ENCODE assay signal across 8 mouse cellular contexts in genomic region chr8:108911511-108911910, GRCm38 (mm10).
A peak's percentile ranks its signal among the peaks of the same experiment; 100 is the strongest.
DNase-seq lines count a peak whose midpoint lies in the region; ATAC-seq lines count a peak whose summit lies in the region.

No protein-coding gene starts in this region.

- intact Hi-C loops in heart, postnatal 36 days (cut with DNase I) = loop anchor here (1.0 to 5.0 kb wide), 6 partner anchors 25 to 337 kb away; no protein-coding TSS in a partner anchor

- DNase-seq in MN1 (ENCODE audit: low spot score) = peak; percentile 87
- peak; percentile 86 for DNase-seq in brain, adult 2 months (ENCODE audit: low read depth, low spot score)
- peak; percentile 87 to 95 for DNase-seq in heart, postnatal 36 days
- peak; percentile 82 to 84 for DNase-seq in layer of hippocampus, postnatal 36 days
- DNase-seq in right cerebral cortex, postnatal 25 days = peak; percentile 79
- peak; percentile 66 for DNase-seq in yolk sac, embryonic 10.5 days (ENCODE audit: low spot score)

- 0 out of 2 replicates have a peak, but pooled peaks have one; percentile 49 for ATAC-seq in erythroid progenitor cell, adult 5-6 weeks (replicated peaks; ENCODE audit: low FRiP score, poor library complexity, severe bottlenecking)
- peak; percentile 94 for ATAC-seq in megakaryocyte, adult 5-6 weeks (ENCODE audit: poor library complexity, severe bottlenecking)

Comparison
In these comparisons a context has a peak if more than half of its experiments do, and no peak if none do; other contexts are left out.
1. Peak in every context shown above with its lines: DNase-seq and ATAC-seq.